Mouse (Mus musculus) olfactory bulb, adult 2 months (tissue): ENCODE measurements around the gene Map10.

ENCODE experiments used
- CTCF ChIP-seq: fragments of 200-500 bp; IDR thresholded peaks from 2 replicates; pipeline ENCODE4 v1.5.1; 2012; ENCODE audit warnings: low read depth, mild to moderate bottlenecking, low read length, moderate library complexity; ENCODE audit not compliant: insufficient read depth
- POLR2A ChIP-seq: fragments of 200-500 bp; IDR thresholded peaks from 2 replicates; pipeline ENCODE4 v1.6.1; 2012; ENCODE audit warnings: mild to moderate bottlenecking, low read depth, low read length, moderate library complexity; ENCODE audit not compliant: insufficient read depth

GRCm38 (mm10) chr8:125666201-125666600 lies 3.4 kb upstream of the Map10 start:
- no peak for TF ChIP-seq CTCF
- TF ChIP-seq POLR2A: no peak
